Mouse (Mus musculus) liver, embryonic 13.5 days (tissue): ENCODE results near the gene Adamts2. TPM values are rescaled to one million over a fixed set of nuclear protein-coding genes. Genes with fewer than 3 reads are reported as not detected.

Source experiments
- ATAC-seq: fragments of 200-750 bp; cut with Nextera tagmentation; 2 replicates; pipeline ENCODE4 v1.8.0; 2017; ENCODE audit warnings: low read depth, mild to moderate bottlenecking, moderate number of reproducible peaks, moderate library complexity
- DNase-seq: peaks from one replicate; pipeline ENCODE4 v3.0.0; 2022
- H3K27ac ChIP-seq: fragments of 300-500 bp; sonication (generic); 2 replicates; pipeline ENCODE4 v1.5.1; 2015; ENCODE audit warnings: moderate library complexity, mild to moderate bottlenecking, inconsistent platforms
- H3K27me3 ChIP-seq: fragments of 300-500 bp; sonication (generic); 2 replicates; pipeline ENCODE4 v1.6.1; 2015; ENCODE audit warnings: mild to moderate bottlenecking, inconsistent platforms
- H3K36me3 ChIP-seq: fragments of 300-500 bp; sonication (generic); 2 replicates; pipeline ENCODE4 v1.6.1; 2015; ENCODE audit warnings: mild to moderate bottlenecking, inconsistent platforms
- H3K4me1 ChIP-seq: fragments of 300-500 bp; sonication (generic); replicated peaks from 2 replicates; pipeline ENCODE4 v1.6.1; 2015; ENCODE audit warnings: inconsistent platforms
- H3K4me2 ChIP-seq: fragments of 300-500 bp; sonication (generic); 2 replicates; pipeline ENCODE4 v1.6.1; 2015; ENCODE audit warnings: inconsistent platforms, mild to moderate bottlenecking, moderate library complexity
- H3K4me3 ChIP-seq: fragments of 300-500 bp; sonication (generic); replicated peaks from 2 replicates; pipeline ENCODE4 v1.5.1; 2015; ENCODE audit warnings: mild to moderate bottlenecking, inconsistent platforms
- H3K9ac ChIP-seq: fragments of 300-500 bp; sonication (generic); 2 replicates; pipeline ENCODE4 v1.6.1; 2015; ENCODE audit warnings: mild to moderate bottlenecking, inconsistent platforms
- H3K9me3 ChIP-seq: fragments of 300-500 bp; sonication (generic); replicated peaks from 2 replicates; pipeline ENCODE4 v1.6.1; 2016; ENCODE audit warnings: inconsistent platforms
- WGBS: fragments of 180-500 bp; shearing (Covaris S2); methylation state at CpG from one replicate; pipeline ENCODE4 v1.1.7; 2015; ENCODE audit not compliant: insufficient replicate concordance; 5-methylcytosine and 5-hydroxymethylcytosine counted together
- polyA plus RNA-seq: library from polyadenylated mRNA; unstranded; fragments of >200 nt; fragmentation: Nextera tagmentation; extraction: Ambion mirVana; gene quantifications from 2 replicates; pipeline ENCODE4 v1.2.1, GENCODE M21; 2015

Gene Adamts2
- polyA plus RNA-seq, 1 experiment from 2014 or later: 1.4 TPM

- no peak for ATAC-seq
- DNase-seq: no peak
These were observed 71.8 kb downstream of the Adamts2 start for GRCm38 (mm10) chr11:50673525-50674250.

GRCm38 (mm10) chr11:50674390-50674789, 72.5 kb downstream of the Adamts2 start:
- WGBS: 70% methylated on average over 9 of the region's 9 CpGs
- no peaks in the 10 kb centered on the region for H3K27me3 ChIP-seq
- no peaks in the 10 kb centered on the region for H3K9me3 ChIP-seq
- no peak overlapping the region for H3K27ac ChIP-seq
- H3K4me3 ChIP-seq: no peak overlapping the region
- H3K9ac ChIP-seq: no peak overlapping the region
- DNase-seq (no peak), ATAC-seq (no peak)
- no peaks in the 10 kb centered on the region for H3K4me1 ChIP-seq
- no peak overlapping the region for H3K4me2 ChIP-seq
- H3K36me3 ChIP-seq: no peaks in the 10 kb centered on the region

More at GRCm38 (mm10) chr11:50673525-50674250, 71.8 kb downstream of the Adamts2 start:
- Histone ChIP-seq H3K27ac (no peak overlapping the region), H3K4me2 (no peak overlapping the region), H3K9me3 (no peaks in the 10 kb centered on the region), H3K27me3 (no peaks in the 10 kb centered on the region), H3K9ac (no peak overlapping the region), H3K4me3 (no peak overlapping the region), H3K36me3 (no peaks in the 10 kb centered on the region), H3K4me1 (no peaks in the 10 kb centered on the region)
- 35% methylated on average over 7 of the region's 7 CpGs for WGBS

- ATAC-seq: no peak
These were observed 76.8 kb downstream of the Adamts2 start for GRCm38 (mm10) chr11:50678650-50679049.

GRCm38 (mm10) chr11:50681940-50682339, 80.1 kb downstream of the Adamts2 start:
- 77% methylated on average over 7 of the region's 7 CpGs for WGBS
- ATAC-seq: no peak
- H3K27me3 ChIP-seq: no peaks in the 10 kb centered on the region

More at GRCm38 (mm10) chr11:50678650-50679049, 76.8 kb downstream of the Adamts2 start:
- Histone ChIP-seq H3K4me1 (no peaks in the 10 kb centered on the region), H3K27me3 (no peaks in the 10 kb centered on the region), H3K4me2 (no peak overlapping the region), H3K4me3 (no peak overlapping the region), H3K9me3 (no peaks in the 10 kb centered on the region), H3K27ac (no peak overlapping the region), H3K9ac (no peak overlapping the region), H3K36me3 (no peaks in the 10 kb centered on the region)
- DNase-seq: no peak
- WGBS: 82% methylated on average over 10 of the region's 10 CpGs

GRCm38 (mm10) chr11:50683821-50684220, 81.9 kb downstream of the Adamts2 start:
- no peaks in the 10 kb centered on the region for H3K36me3 ChIP-seq
- H3K4me2 ChIP-seq: no peak overlapping the region
- no peaks in the 10 kb centered on the region for H3K27me3 ChIP-seq
- DNase-seq (no peak), ATAC-seq (no peak)
- H3K4me3 ChIP-seq: no peak overlapping the region
- H3K9ac ChIP-seq: no peak overlapping the region
- H3K9me3 ChIP-seq: no peaks in the 10 kb centered on the region
- 44% methylated on average over 2 of the region's 2 CpGs for WGBS
- no peak overlapping the region for H3K27ac ChIP-seq
- H3K4me1 ChIP-seq: no peaks in the 10 kb centered on the region

More at GRCm38 (mm10) chr11:50681940-50682339, 80.1 kb downstream of the Adamts2 start:
- H3K4me1 ChIP-seq: no peaks in the 10 kb centered on the region
- no peak overlapping the region for H3K27ac ChIP-seq
- no peak overlapping the region for H3K9ac ChIP-seq
- DNase-seq: no peak
- H3K36me3 ChIP-seq: no peaks in the 10 kb centered on the region
- H3K9me3 ChIP-seq: no peaks in the 10 kb centered on the region
- no peak overlapping the region for H3K4me3 ChIP-seq
- H3K4me2 ChIP-seq: no peak overlapping the region

- no peaks in the 10 kb centered on the region for H3K36me3 ChIP-seq
- H3K4me1 ChIP-seq: no peaks in the 10 kb centered on the region
- H3K4me2 ChIP-seq: no peak overlapping the region
- H3K27me3 ChIP-seq: no peaks in the 10 kb centered on the region
- H3K27ac ChIP-seq: no peak overlapping the region
- H3K4me3 ChIP-seq: no peak overlapping the region
- H3K9me3 ChIP-seq: no peaks in the 10 kb centered on the region
- H3K9ac ChIP-seq: no peak overlapping the region
- 70% methylated on average over 3 of the region's 3 CpGs for WGBS
- ATAC-seq (no peak), DNase-seq (no peak)
These were observed 86.7 kb downstream of the Adamts2 start for GRCm38 (mm10) chr11:50688584-50688983.

GRCm38 (mm10) chr11:50689672-50690071, 87.8 kb downstream of the Adamts2 start:
- DNase-seq (no peak), ATAC-seq (no peak)
- Histone ChIP-seq H3K4me2 (no peak overlapping the region), H3K27ac (no peak overlapping the region), H3K27me3 (no peaks in the 10 kb centered on the region), H3K4me3 (no peak overlapping the region), H3K9me3 (no peaks in the 10 kb centered on the region), H3K4me1 (no peaks in the 10 kb centered on the region), H3K36me3 (no peaks in the 10 kb centered on the region), H3K9ac (no peak overlapping the region)
- WGBS: 85% methylated on average over 4 of the region's 4 CpGs

GRCm38 (mm10) chr11:50699971-50700370, 98.1 kb downstream of the Adamts2 start:
- Histone ChIP-seq H3K4me1 (no peaks in the 10 kb centered on the region), H3K4me3 (no peak overlapping the region), H3K9me3 (no peaks in the 10 kb centered on the region), H3K4me2 (no peak overlapping the region), H3K27ac (no peak overlapping the region), H3K27me3 (no peaks in the 10 kb centered on the region), H3K9ac (no peak overlapping the region), H3K36me3 (no peaks in the 10 kb centered on the region)
- ATAC-seq: no peak
- DNase-seq: no peak
- 76% methylated on average over 12 of the region's 12 CpGs for WGBS

GRCm38 (mm10) chr11:50700496-50700895, 98.6 kb downstream of the Adamts2 start:
- DNase-seq (no peak), ATAC-seq (no peak)
- Histone ChIP-seq H3K9me3 (no peaks in the 10 kb centered on the region), H3K4me3 (no peak overlapping the region), H3K9ac (no peak overlapping the region), H3K36me3 (no peaks in the 10 kb centered on the region), H3K4me1 (no peaks in the 10 kb centered on the region), H3K27ac (no peak overlapping the region), H3K27me3 (no peaks in the 10 kb centered on the region), H3K4me2 (no peak overlapping the region)
- WGBS: 76% methylated on average over 8 of the region's 8 CpGs

- H3K9ac ChIP-seq: no peak overlapping the region
- no peak overlapping the region for H3K27ac ChIP-seq
- no peaks in the 10 kb centered on the region for H3K4me1 ChIP-seq
- H3K27me3 ChIP-seq: no peaks in the 10 kb centered on the region
- WGBS: 59% methylated on average over 7 of the region's 7 CpGs
- H3K4me2 ChIP-seq: no peak overlapping the region
- no peaks in the 10 kb centered on the region for H3K36me3 ChIP-seq
- ATAC-seq (no peak), DNase-seq (no peak)
- H3K4me3 ChIP-seq: no peak overlapping the region
- H3K9me3 ChIP-seq: no peaks in the 10 kb centered on the region
These were observed 101.5 kb downstream of the Adamts2 start for GRCm38 (mm10) chr11:50703397-50703796.

- H3K27me3 ChIP-seq: no peaks in the 10 kb centered on the region
- no peak overlapping the region for H3K4me3 ChIP-seq
- no peaks in the 10 kb centered on the region for H3K4me1 ChIP-seq
- ATAC-seq (no peak), DNase-seq (no peak)
- 58% methylated on average over 2 of the region's 2 CpGs for WGBS
- no peaks in the 10 kb centered on the region for H3K36me3 ChIP-seq
- no peak overlapping the region for H3K27ac ChIP-seq
- H3K9me3 ChIP-seq: no peaks in the 10 kb centered on the region
- no peak overlapping the region for H3K4me2 ChIP-seq
- no peak overlapping the region for H3K9ac ChIP-seq
These were observed 102.6 kb downstream of the Adamts2 start for GRCm38 (mm10) chr11:50704511-50704910.

GRCm38 (mm10) chr11:50707259-50707658, 105.4 kb downstream of the Adamts2 start:
- ATAC-seq: no peak
- no peak overlapping the region for H3K4me3 ChIP-seq
- no peaks in the 10 kb centered on the region for H3K27me3 ChIP-seq
- no peak overlapping the region for H3K4me2 ChIP-seq
- H3K9me3 ChIP-seq: no peaks in the 10 kb centered on the region
- WGBS: 80% methylated on average over 1 of the region's 1 CpGs
- no peaks in the 10 kb centered on the region for H3K36me3 ChIP-seq
- no peak overlapping the region for H3K9ac ChIP-seq
- no peak overlapping the region for H3K27ac ChIP-seq
- H3K4me1 ChIP-seq: no peaks in the 10 kb centered on the region
- DNase-seq: no peak
